Mouse (Mus musculus): Measurements from ENCODE around the gene Csrnp3. TPM values are rescaled to one million over a fixed set of nuclear protein-coding genes. Genes with fewer than 3 reads are reported as not detected.

Csrnp3 gene
- polyA plus RNA-seq, 1 experiment = 0.11 TPM

DNA sequence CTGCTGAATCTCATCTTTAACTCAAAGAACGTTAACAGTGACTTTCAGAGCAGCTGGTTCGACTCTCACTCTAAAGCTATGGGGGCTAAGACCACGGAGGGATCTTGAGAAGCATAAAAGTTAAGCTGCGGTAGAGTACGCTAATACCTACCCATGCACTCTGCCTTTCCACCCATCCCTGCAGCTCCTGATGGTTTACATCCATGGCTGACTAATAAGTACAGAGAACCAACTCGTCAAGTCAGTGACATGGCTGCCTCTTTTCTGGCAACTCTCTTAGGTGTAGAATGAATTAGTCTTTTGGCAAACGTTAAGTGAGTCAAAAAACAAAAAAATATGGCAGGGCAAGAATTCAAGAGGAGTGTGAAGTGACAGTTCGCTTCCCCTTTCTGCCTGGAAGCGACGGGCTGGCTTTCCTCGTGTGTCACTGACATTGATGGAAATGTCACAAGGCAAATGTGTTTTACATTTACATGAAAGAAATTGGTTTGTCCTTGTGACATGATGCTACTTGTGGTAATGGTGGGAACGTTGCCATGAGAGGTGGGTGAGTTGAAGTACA, 19.3 kb downstream of the Csrnp3 start:
- no peak for DNase-seq (ENCODE audit: low read depth)

- DNase-seq (ENCODE audit: low read depth) = no peak
Observed at GRCm38 (mm10) chr2:65870919-65871582, 25.5 kb downstream of the Csrnp3 start.

GRCm38 (mm10) chr2:65891590-65891989, 46.0 kb downstream of the Csrnp3 start:
- DNase-seq (ENCODE audit: low read depth) = no peak

DNA sequence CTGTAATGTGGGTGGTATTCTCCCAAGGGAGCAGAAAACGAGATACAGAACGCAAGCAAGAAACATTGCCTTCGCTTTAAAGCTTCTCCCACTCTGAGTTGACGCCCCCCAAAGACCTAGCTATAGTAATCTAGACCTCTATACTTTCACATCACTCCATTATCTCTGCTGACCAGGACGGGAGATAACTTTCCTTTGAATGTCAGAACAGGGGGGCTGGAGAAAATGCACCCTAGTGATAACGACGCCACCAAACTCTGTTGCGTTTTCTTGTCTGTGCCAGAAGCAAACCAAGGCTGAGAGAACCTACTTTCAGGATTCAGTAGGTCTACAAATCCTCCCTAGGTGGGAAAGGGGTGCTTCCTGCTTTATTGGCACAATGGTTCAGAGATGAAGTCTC, 47.7 kb downstream of the Csrnp3 start:
- DNase-seq (ENCODE audit: low read depth) = no peak

DNA sequence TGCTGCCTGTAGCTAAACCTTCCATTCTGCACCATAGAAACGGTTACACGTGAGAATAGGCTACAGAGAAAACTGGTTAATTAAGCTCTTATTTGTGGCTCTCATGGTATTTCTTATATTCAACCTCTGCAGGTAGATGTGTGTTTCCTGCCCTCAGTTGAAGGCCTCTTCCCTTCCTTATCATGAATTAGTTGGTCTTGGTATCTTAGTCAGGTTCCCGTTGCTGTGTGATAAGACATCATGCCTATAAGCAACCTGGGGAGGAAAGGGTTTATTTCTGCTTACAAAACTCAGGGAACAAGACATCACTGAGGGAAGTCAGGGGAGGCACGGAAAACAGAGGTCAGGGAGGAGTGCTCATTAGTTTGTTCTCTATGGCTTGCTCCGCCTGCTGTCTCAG, 48.7 kb downstream of the Csrnp3 start:
- no peak for DNase-seq (ENCODE audit: low read depth)

DNA sequence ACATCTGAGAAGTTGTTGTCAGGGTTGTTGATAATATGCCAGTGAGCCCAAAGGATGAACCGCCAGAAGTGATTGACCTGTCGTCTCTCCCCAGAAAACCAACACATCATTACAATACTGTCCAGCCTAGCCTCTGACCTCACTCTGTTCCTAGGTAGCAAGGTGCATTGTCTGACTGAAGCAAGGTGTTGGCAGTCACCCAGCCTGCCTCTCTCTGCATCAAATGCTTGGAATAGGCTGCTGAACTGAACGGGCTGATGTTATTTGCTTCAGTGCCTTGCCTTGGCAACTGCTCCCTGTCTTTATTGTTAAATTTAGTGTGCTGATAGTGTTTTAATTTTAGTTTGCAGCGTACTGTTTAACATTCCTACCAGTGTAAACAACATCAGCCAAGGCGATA, 51.0 kb downstream of the Csrnp3 start:
- DNase-seq (ENCODE audit: low read depth) = no peak

DNA sequence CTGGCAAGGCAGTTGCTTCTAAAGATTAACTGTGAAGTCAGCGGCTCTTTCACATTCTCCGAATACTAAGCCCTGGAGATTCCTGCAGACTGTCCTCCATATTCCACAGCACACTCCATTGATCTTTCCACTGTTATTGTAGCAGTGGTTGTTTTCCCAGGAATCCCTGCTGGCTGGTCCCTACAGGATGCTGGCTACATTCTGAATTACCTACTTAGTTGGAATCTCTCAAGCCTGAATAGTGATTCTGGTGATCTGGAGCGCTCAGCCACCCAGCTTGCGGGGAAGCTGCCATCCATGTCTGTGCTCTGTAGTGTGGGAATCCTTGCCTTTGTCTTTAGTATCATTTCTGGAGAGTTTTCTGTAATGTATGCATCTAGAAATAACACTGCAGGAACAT, 51.5 kb downstream of the Csrnp3 start:
- no peak for DNase-seq (ENCODE audit: low read depth)

DNA sequence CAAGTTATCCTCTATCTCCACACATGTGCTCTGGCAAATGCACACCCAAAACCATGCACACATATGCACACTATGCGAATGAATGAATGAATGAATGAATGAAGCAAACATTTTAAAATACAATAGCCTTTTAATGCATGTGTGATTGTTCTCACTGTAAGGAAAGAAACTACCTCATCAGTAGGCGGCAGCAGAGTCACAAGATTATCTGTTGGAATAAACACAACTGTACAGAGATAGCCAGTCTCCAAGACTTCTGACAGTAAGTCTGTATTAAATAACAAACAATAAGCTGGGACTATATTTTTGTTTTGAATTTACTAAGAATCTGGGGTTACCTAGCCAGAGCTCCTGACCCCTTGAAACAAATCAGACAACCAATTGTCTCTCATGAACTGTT, 53.9 kb downstream of the Csrnp3 start:
- DNase-seq (ENCODE audit: low read depth) = no peak

GRCm38 (mm10) chr2:65908526-65908925, 63.0 kb downstream of the Csrnp3 start:
- no peak for DNase-seq (ENCODE audit: low read depth)

GRCm38 (mm10) chr2:65909724-65910521, 64.4 kb downstream of the Csrnp3 start:
- no peak for DNase-seq (ENCODE audit: low read depth)

- no peak for DNase-seq (ENCODE audit: low read depth)
Observed at GRCm38 (mm10) chr2:65915994-65916393, 70.4 kb downstream of the Csrnp3 start.

DNA sequence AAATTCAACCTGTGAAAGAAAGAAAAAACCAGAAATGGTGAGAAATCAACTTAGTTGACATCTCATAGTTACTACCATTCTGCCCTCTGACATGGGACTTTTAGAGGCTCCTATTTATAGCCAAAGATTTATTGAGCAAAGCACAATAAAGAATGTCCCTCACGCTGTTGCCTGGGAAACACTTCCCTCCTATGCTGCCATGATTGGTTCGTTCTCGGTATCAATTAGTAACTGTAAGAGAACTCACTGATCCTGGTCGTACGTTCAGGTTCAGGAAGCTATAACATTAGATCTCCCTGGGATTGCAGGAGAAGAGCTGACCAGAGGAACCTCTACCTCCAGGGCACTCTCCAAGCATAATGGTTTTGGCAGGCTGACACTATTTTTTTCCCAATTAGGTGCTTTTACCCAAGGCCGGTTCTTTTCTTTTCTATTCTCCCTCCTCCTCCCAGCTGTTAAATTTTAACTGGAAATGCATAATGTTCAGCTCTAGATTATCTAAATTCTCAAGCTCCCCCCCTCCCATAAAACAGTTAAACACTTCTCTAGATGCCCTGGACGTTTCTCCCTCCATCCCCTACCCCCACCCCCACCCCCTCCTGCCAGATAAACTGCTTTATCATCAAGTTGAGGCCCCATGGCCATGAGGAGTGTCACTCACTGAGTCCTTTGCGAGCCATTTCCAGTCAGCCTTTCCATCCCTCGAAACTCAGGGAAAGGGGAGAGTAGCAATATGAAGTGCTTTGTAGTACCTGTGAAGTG, 75.3 kb downstream of the Csrnp3 start:
- DNase-seq (ENCODE audit: low read depth) = no peak

- no peak for DNase-seq (ENCODE audit: low read depth)
Observed at GRCm38 (mm10) chr2:65925363-65925941, 79.9 kb downstream of the Csrnp3 start.

DNA sequence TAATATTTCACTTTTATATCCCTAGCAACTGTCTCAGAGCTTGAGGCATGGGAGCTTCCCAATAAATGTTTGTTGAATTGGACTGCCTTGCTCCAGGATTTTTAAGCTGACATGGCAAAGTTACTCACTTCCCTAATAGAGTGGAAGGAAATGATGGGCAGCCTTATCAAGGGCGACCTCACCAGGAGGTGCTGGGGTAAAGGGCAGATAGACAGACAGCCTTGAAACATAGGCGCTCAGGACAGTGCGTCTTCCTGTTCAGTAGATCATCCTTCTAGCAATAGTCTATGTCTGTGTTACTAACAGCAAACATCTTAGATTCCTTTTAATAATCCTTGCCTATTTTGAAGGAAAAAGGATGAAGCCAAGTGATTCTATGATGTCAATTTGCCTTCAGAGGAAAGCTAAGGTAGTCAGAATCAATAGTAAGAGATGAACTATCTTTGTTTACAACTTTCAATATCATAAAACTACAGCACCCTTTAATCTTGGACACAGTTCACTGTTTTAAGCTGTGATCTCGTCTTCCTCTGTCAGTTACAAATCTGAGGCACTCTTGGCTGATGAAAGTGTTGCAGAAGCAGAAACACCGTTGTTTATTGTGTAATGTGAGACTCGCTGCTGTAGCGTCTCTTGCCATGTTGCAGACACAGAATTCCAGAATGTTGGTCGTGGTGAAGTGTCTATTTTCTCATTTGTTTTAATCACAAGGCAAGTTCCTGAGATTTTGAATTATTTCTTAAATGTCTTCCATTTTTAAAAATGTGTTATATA, 81.6 kb downstream of the Csrnp3 start:
- no peak for DNase-seq (ENCODE audit: low read depth)

- DNase-seq (ENCODE audit: low read depth) = no peak
Observed at GRCm38 (mm10) chr2:65929286-65929685, 83.7 kb downstream of the Csrnp3 start.

DNA sequence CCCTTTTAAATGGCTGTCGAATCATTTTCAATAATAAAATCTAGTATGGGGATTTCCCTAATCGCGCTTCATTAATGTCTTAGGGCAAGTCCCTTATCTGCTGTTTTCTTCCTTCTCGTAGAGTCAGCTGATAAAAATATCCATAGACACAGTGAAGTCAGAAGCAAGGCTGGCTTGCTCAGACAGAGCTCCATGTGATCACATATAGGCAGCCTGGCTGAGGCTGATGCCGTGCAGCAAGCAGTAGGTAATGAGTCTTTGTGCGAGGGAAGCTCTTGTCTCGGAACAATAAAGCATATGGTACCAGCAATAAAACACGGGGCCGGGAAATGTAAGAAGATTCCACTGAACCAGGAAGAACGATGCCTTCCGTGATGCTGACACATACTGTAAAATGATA, 84.4 kb downstream of the Csrnp3 start:
- no peak for DNase-seq (ENCODE audit: low read depth)

DNA sequence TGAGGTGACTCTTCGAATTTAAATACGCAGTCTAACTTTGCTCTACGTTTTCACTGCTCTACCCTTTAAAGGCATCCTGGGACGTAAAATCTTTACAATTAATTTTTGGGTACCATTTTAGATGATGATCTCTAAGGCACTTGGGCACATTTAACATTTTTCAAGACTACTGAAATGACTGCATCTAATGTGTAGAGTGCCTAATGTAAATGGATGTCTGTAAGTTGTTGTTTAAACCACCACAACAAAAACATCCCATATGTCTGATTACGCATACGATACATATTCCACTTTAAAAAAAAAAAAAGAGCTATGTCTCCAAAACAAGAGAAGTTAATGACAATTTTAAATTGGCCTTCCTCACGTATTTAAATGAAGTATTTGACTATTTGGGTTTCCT, 85.7 kb downstream of the Csrnp3 start:
- no peak for DNase-seq (ENCODE audit: low read depth)

DNA sequence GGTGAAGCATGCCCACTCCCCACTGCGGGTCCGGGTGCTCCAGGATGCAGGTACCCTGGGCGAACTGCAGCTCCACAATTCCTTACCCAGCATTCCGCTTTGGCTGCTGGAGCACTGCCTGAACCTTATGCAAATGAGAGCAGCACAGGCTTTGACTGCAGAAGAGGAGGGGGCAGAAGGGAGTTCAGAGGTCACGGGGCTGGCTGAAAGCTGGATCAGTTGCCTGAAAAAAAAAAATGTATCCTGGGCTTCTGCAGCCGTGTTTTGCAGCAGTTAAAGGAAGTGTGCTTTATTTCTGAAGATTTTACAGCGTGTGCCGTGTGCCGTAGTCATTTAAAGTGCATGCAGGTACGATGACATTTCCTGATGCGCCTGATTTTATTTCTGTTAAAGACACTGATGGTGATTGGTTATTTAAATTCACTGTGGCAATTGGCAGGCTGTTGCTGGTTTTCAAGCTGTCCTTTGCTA, 86.3 kb downstream of the Csrnp3 start:
- DNase-seq (ENCODE audit: low read depth) = no peak

DNA sequence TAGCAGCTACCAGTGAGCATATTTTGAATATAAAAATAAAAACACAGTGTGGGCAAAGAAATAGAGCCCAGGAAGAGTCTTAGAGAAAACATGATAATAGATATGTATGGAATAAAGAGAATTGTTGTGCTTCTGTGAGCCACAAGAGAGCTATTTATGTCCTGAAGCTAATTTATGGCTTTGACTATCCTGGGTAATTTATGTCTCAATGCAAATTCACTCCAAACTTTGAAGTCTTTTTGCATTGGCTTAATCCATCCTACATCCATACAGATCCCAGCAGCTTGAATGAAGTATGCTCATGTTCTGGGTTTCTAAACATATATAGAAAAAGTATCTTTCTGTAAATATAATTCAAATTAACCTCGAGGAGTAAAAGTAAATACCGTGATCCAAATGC, 88.5 kb downstream of the Csrnp3 start:
- DNase-seq (ENCODE audit: low read depth) = no peak

GRCm38 (mm10) chr2:65938900-65939299, 93.3 kb downstream of the Csrnp3 start:
- DNase-seq (ENCODE audit: low read depth) = no peak

GRCm38 (mm10) chr2:65940351-65940750, 94.8 kb downstream of the Csrnp3 start:
- DNase-seq (ENCODE audit: low read depth) = peak; percentile 60

All from gonadal fat pad, adult 2 months (tissue).